Mouse (Mus musculus) kidney, embryonic 14.5 days (tissue): Measurements from ENCODE around the gene Opa3. TPM values are rescaled to one million over a fixed set of nuclear protein-coding genes. Genes with fewer than 3 reads are reported as not detected.
"Not testable (repeated sequence)": the region's sequence is repeated elsewhere in the genome, so short reads cannot be mapped to it uniquely, and the experiment has no call there.

Experiments used
- ATAC-seq: fragments of 200-750 bp; cut with Nextera tagmentation; 2 replicates; pipeline ENCODE4 v1.8.0; 2017; ENCODE audit warnings: moderate number of reproducible peaks, mild to moderate bottlenecking, moderate TSS enrichment, moderate library complexity; ENCODE audit not compliant: low FRiP score, low TSS enrichment
- H3K27ac ChIP-seq: fragments of 300-500 bp; sonication (generic); 2 replicates; pipeline ENCODE4 v1.5.1; 2014; ENCODE audit warnings: low read depth, mild to moderate bottlenecking, low read length, moderate library complexity, mixed read lengths
- H3K27me3 ChIP-seq: fragments of 300-500 bp; sonication (generic); 2 replicates; pipeline ENCODE4 v1.6.1; 2014; ENCODE audit warnings: mild to moderate bottlenecking, low read length; ENCODE audit not compliant: control insufficient read depth, insufficient read depth
- H3K36me3 ChIP-seq: fragments of 300-500 bp; sonication (generic); 2 replicates; pipeline ENCODE4 v1.6.1; 2014; ENCODE audit warnings: low read length, mixed read lengths; ENCODE audit not compliant: control insufficient read depth, insufficient read depth
- H3K4me1 ChIP-seq: fragments of 300-500 bp; sonication (generic); 2 replicates; pipeline ENCODE4 v1.6.1; 2014; ENCODE audit warnings: low read length, mixed read lengths; ENCODE audit not compliant: control insufficient read depth, insufficient read depth
- H3K4me2 ChIP-seq: fragments of 300-500 bp; sonication (generic); replicated peaks from 2 replicates; pipeline ENCODE4 v1.6.1; 2014; ENCODE audit warnings: low read depth, mild to moderate bottlenecking, low read length
- H3K4me3 ChIP-seq: fragments of 300-500 bp; sonication (generic); 2 replicates; pipeline ENCODE4 v1.5.1; 2014; ENCODE audit warnings: mild to moderate bottlenecking, low read length
- H3K9ac ChIP-seq: fragments of 300-500 bp; sonication (generic); 2 replicates; pipeline ENCODE4 v1.6.1; 2014; ENCODE audit warnings: low read depth, mild to moderate bottlenecking, low read length, moderate library complexity
- H3K9me3 ChIP-seq: fragments of 300-500 bp; sonication (generic); 2 replicates; pipeline ENCODE4 v1.6.1; 2016; ENCODE audit warnings: low read length; ENCODE audit not compliant: control insufficient read depth
- WGBS: fragments of 180-500 bp; shearing (Covaris S2); extraction: QIAGEN DNeasy Blood & Tissue Kit; methylation state at CpG from one replicate; pipeline ENCODE4 v1.1.7; 2014; 5-methylcytosine and 5-hydroxymethylcytosine counted together
- polyA plus RNA-seq: library from polyadenylated mRNA; unstranded; fragments of >200 nt; fragmentation: Nextera tagmentation; extraction: Ambion mirVana; gene quantifications from 2 replicates; pipeline ENCODE4 v1.2.1, GENCODE M21; 2014

The Opa3 gene
- polyA plus RNA-seq, 1 experiment from 2014 or later: 44.6 TPM

DNA sequence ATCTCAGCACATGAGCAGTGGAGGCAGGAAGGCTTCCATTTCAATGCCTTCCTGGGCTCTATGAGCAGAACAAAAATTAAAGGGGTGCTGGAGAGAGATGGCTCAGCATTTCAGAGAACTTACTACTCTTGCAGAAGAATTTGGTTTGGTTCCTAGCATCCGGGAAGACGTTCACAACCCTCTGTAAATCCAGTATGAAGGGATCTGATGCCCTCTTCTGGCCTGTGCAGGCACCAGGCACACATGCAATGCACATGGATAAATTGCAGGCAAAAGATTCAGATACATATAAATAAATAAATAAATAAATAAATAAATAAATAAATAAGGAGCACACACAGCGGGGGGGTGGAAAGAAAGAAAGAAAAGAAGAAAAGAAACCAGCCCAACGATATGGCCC lies 48.1 kb downstream of the Opa3 start:
- 61% methylated on average over 4 of the region's 4 CpGs for WGBS
- peaks cover 7% of the 10 kb centered on the region; the same call in 1 of the 2 replicates for H3K4me1 ChIP-seq
- H3K36me3 ChIP-seq: no peaks in the 10 kb centered on the region
- peaks cover 38% of the 10 kb centered on the region for H3K27me3 ChIP-seq
- H3K9ac ChIP-seq: no peak overlapping the region
- H3K4me2 ChIP-seq: no peak overlapping the region
- H3K4me3 ChIP-seq: no peak overlapping the region
- H3K27ac ChIP-seq: no peak overlapping the region
- no peak for ATAC-seq
- H3K9me3 ChIP-seq: no peaks in the 10 kb centered on the region

DNA sequence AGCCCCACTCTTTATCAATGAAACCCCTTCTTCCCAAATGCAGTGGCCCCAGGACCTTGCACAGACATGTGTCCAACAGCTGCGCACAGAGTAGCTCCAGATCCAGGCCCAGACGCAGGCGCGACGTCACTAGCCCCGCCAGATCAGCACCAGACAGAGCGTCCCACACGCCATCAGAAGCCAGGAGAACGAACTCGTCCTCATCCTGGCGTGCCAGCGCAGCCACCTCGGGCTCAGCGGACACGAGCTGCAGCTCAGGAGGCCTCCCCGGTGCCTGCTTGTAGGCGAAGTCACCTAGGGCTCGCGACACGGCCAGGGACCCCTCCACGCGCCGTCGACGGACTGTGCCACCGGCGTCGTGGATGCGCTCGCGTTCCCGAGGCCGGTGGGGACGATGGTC lies 50.9 kb downstream of the Opa3 start:
- no peaks in the 10 kb centered on the region for H3K36me3 ChIP-seq
- no peak for ATAC-seq
- peak overlapping the region; percentile 29 for H3K4me3 ChIP-seq
- H3K9me3 ChIP-seq: no peaks in the 10 kb centered on the region
- H3K9ac ChIP-seq: no peak overlapping the region
- peak overlapping the region; percentile 44 for H3K4me2 ChIP-seq
- H3K4me1 ChIP-seq: peaks cover 9% of the 10 kb centered on the region; the same call in 1 of the 2 replicates
- H3K27ac ChIP-seq: no peak overlapping the region
- WGBS: 5% methylated on average over 34 of the region's 34 CpGs
- peaks cover 50% of the 10 kb centered on the region for H3K27me3 ChIP-seq

DNA sequence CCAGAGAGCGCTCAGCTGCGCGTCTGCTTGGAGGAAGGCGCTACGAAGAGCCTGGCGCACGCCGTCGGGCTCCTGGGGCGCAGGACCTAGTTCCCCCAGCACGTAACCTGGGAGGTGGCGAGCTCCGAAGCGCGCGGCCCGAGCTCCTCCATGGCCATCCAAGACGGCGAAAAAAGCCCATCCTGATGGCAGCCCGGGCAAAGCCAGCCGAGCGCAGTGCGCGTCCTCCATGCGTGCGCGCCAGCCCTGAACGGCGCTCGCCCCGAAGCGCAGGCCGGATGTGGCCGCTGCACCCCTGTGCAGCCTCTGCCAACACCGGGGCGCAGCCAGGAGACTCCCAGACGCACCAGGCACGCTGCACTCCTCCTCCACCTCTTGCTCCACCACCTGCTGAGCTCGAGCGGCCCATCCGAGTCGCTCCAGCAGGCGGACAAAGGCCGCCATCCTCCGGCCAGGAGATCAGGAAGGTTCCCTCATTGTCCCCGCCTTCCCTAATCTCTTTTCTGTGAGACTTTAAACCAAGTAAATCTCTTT lies 51.5 kb downstream of the Opa3 start, which contains the start of gene Ppm1n:
TSS of gene Ppm1n (minus strand) at position 484 of the 534 bp plus-strand sequence.
- WGBS: under 1% methylated on average over 40 of the region's 46 CpGs
- no peaks in the 10 kb centered on the region for H3K9me3 ChIP-seq
- no peaks in the 10 kb centered on the region for H3K36me3 ChIP-seq
- peak within 1 kb of the TSS; percentile 29 for H3K4me3 ChIP-seq
- peaks cover 9% of the 10 kb centered on the region; the same call in 1 of the 2 replicates for H3K4me1 ChIP-seq
- peaks cover 50% of the 10 kb centered on the region for H3K27me3 ChIP-seq
- no peak within 1 kb of the TSS for H3K9ac ChIP-seq
- peak within 1 kb of the TSS; percentile 44 for H3K4me2 ChIP-seq
- H3K27ac ChIP-seq: no peak within 1 kb of the TSS
- no peak for ATAC-seq

DNA sequence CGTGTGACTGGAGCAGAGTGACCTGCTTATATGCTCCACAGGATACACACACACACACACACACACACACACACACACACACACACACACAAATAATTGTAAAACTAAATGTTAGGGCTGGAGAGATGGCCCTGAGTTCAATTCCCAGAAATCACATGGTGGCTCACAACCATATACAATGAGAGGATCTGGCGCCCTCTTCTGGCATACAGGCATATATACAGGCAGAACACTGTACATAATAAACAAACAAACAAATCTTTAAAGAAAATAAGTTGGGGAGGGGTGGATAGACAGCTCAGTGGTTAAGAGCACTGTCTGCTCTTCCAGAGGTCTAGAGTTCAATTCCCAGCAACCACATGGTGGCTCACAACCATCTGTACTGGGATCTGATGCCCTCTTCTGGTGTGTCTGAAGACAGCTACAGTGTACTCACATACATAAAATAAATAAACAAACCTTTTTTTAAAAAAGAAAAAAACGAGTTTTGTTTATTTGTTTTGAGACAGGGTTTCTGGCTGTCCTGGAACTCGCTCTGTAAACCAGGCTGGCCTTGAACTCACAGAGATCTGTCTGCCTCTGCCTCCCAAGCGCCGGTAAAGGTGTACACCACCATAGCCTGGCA lies 53.7 kb downstream of the Opa3 start:
- H3K27ac ChIP-seq, H3K9me3 ChIP-seq, H3K9ac ChIP-seq, H3K4me1 ChIP-seq, H3K36me3 ChIP-seq: not testable (repeated sequence)
- peak overlapping the region; percentile 59 for H3K4me3 ChIP-seq
- WGBS: 37% methylated on average over 6 of the region's 6 CpGs
- H3K27me3 ChIP-seq: peaks cover 50% of the 10 kb centered on the region
- ATAC-seq: 0 out of 2 replicates have a peak, but pooled peaks have one; percentile 7
- peak overlapping the region; percentile 98 for H3K4me2 ChIP-seq

DNA sequence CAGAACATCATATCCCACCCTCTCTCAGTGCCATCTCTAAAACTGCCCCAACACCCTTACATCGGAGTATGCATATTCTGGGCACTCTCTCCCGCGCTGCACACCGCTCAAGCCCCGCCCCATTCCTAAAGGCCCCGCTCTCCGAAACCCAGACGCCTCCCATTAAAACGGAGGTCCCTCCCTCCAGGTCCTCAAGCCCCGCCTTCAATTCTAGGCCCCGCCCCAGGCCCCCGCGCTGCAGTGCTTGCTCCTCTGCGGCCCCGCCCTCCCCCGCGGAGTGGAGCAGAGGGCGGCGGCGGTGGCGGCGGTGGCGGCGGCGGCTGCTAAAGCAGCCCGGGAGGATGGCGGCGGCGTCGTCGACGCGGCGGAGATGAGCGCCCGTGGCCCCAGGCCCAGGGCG lies 54.3 kb downstream of the Opa3 start, which contains the start of gene Rtn2:
TSS of gene Rtn2 (plus strand) at position 240 of the 400 bp plus-strand sequence.
- Histone ChIP-seq H3K4me2 (peak within 1 kb of the TSS; percentile 98), H3K9me3 (no peaks in the 10 kb centered on the region), H3K4me1 (peaks cover 9% of the 10 kb centered on the region; the same call in 1 of the 2 replicates), H3K27me3 (peaks cover 48% of the 10 kb centered on the region), H3K4me3 (peak within 1 kb of the TSS; percentile 59), H3K27ac (no peak within 1 kb of the TSS), H3K9ac (peak within 1 kb of the TSS; percentile 28), H3K36me3 (no peaks in the 10 kb centered on the region)
- ATAC-seq: peak; percentile 67
- under 1% methylated on average over 37 of the region's 37 CpGs for WGBS

DNA sequence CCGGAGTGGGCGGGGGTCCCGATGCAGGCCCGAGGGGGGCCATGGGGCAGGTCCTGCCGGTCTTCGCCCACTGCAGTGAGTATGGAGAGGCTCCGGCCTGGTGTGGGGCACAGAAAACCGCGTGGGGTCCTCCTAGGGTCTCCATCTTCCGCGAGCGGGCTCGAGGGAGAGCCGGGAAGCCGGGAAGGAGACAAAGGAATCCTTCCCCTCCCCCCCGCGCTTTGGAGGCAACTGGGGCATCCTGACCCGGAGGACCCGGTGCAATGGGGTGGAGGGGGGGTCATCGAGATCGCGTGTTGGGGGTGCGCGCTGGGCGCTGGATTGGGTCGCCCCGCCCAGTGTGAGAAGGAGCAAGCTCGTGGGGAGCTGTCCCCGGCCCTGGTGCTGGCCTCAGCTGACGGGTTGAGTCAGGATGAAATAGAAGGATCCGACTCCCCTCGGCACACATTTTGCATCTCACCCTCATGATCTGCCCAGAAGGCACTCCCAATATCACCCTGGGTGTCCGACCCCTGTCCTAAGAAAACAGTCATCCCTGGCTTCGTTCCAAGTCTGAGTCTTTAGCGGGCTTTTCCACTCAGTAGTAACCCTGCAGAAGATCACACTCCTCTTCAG lies 54.8 kb downstream of the Opa3 start:
- H3K27me3 ChIP-seq: peaks cover 44% of the 10 kb centered on the region
- H3K4me2 ChIP-seq: peak overlapping the region; percentile 98
- no peak overlapping the region for H3K27ac ChIP-seq
- 2% methylated on average over 22 of the region's 35 CpGs for WGBS
- H3K36me3 ChIP-seq: no peaks in the 10 kb centered on the region
- ATAC-seq: peak; percentile 71
- H3K9me3 ChIP-seq: no peaks in the 10 kb centered on the region
- H3K9ac ChIP-seq: peak overlapping the region; percentile 28
- peak overlapping the region; percentile 59 for H3K4me3 ChIP-seq
- peaks cover 9% of the 10 kb centered on the region; the same call in 1 of the 2 replicates for H3K4me1 ChIP-seq

DNA sequence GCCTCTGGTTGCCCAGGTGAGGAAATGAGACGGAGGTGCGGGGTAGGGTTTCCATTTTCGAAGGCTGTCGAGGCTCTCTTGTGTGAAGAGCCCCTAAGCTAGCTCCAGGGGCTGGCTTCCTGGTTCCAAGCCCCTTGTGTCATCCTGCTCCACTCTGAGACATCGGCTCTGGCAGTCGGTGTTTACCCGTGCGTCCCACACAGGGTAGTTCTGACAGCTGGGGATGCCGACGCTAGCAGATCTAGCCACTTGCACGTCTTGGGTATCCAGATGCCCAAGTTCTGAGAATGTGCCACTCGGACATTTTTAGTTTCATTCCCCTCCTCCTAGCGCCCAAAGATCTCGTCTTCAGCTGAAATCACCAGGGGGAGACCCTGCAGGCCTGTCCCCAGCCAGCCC lies 55.3 kb downstream of the Opa3 start:
- Histone ChIP-seq H3K27ac (no peak overlapping the region), H3K4me2 (peak overlapping the region; percentile 98), H3K9me3 (no peaks in the 10 kb centered on the region), H3K27me3 (peaks cover 39% of the 10 kb centered on the region), H3K4me3 (peak overlapping the region; percentile 59; the same call in 1 of the 2 replicates), H3K4me1 (peaks cover 9% of the 10 kb centered on the region; the same call in 1 of the 2 replicates), H3K9ac (no peak overlapping the region), H3K36me3 (no peaks in the 10 kb centered on the region)
- 41% methylated on average over 14 of the region's 14 CpGs for WGBS
- ATAC-seq: no peak

DNA sequence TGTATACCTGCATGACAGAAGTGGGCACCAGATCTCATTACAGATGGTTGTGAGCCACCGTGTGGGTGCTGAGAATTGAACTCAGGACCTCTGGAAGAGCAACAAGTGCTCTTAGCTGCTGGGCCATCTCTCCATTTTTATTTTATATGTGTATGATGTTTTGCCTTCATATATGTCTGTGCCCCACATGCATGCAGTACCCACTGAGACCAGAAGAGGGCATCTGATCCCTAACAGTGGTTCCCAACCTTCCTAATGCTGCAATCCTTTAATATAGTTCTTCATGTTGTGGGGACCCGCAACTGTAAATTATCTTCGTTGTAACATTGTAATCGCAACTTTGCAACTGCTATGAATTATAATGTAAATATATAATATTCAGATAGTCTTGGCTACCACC lies 56.6 kb downstream of the Opa3 start:
- H3K36me3 ChIP-seq: no peaks in the 10 kb centered on the region
- H3K27ac ChIP-seq: no peak overlapping the region
- 30% methylated on average over 4 of the region's 4 CpGs for WGBS
- no peak overlapping the region for H3K4me2 ChIP-seq
- no peak overlapping the region for H3K4me3 ChIP-seq
- H3K27me3 ChIP-seq: peaks cover 26% of the 10 kb centered on the region
- H3K4me1 ChIP-seq: 0 out of 2 replicates have a peak, but pooled peaks cover 2% of the 10 kb centered on the region
- no peak for ATAC-seq
- no peak overlapping the region for H3K9ac ChIP-seq
- no peaks in the 10 kb centered on the region for H3K9me3 ChIP-seq
